Mouse (Mus musculus): ENCODE measurements at regions not wholly inside any gene's neighbourhood (a gene's known extent, or its start where the extent isn't known, plus 50 kb on each side); places are given as distances from the start of the nearest gene placed in this dataset.

DNA sequence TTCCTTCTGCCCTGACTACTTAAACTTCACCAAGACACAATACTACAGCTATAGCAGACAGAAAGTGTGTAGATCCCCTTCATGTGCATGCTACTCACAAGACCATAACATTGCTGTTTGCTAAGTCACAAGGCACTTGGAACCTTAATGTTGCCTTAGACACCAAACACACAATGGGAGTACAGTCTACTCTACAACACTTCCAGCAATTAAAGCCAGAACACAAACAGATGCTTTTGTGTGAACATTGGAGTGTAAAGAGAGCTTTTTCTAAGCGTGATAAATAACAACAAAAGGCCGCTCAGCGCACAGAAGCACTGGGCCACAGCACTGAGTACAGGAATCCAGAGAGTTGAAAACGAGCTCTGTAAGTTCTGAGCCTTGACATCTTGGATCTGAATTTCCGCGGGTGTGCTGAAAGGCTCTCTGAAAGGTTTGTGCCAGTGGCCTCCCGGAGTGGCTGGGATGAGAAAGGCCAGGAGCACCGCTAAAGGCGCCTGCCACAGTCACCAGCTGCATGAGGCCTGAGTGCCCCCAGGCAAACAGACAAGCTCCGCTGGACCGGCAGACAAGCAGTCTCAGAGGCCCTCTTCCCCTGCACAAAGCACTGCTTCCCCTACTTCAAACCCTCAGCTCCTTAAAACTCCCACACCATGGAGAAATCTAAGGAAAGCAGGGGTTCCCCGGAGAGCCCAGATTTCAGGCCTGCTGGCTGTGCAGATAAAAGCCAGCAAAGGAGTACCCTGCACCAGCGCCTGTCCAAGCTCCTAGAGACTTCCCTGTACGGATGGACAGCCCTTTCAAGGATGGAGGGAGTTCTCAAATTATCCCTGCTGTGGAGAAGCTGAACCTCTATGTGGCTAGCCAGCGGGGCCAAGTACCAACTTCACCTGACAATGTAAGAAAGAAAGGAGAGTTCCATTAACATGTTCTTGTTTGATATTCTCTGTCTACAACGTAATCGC lies 568.3 kb downstream of the 1700064H15Rik start:
- Histone ChIP-seq H3K4me2 (ENCODE audit: low read depth, low read length) (no peak overlapping the region), H3K27me3 (ENCODE audit: insufficient read depth, low read length) (no peaks in the 10 kb centered on the region), H3K4me3 (ENCODE audit: low read length) (no peak overlapping the region), H3K9ac (replicated peaks; ENCODE audit: low read length) (no peak overlapping the region), H3K4me1 (ENCODE audit: insufficient read depth, low read length) (no peaks in the 10 kb centered on the region), H3K36me3 (ENCODE audit: insufficient read depth, low read length) (no peaks in the 10 kb centered on the region), H3K9me3 (ENCODE audit: low read length) (no peaks in the 10 kb centered on the region), H3K27ac (peak overlapping the region; percentile 71)
- TF ChIP-seq CTCF (IDR thresholded peaks at IDR 0.05; ENCODE audit: low read depth), result no peak
- WGBS, result 34% methylated on average over 15 of the region's 17 CpGs
- ATAC-seq (peak; percentile 58), DNase-seq (ENCODE audit: low spot score) (peak; percentile 21)

DNA sequence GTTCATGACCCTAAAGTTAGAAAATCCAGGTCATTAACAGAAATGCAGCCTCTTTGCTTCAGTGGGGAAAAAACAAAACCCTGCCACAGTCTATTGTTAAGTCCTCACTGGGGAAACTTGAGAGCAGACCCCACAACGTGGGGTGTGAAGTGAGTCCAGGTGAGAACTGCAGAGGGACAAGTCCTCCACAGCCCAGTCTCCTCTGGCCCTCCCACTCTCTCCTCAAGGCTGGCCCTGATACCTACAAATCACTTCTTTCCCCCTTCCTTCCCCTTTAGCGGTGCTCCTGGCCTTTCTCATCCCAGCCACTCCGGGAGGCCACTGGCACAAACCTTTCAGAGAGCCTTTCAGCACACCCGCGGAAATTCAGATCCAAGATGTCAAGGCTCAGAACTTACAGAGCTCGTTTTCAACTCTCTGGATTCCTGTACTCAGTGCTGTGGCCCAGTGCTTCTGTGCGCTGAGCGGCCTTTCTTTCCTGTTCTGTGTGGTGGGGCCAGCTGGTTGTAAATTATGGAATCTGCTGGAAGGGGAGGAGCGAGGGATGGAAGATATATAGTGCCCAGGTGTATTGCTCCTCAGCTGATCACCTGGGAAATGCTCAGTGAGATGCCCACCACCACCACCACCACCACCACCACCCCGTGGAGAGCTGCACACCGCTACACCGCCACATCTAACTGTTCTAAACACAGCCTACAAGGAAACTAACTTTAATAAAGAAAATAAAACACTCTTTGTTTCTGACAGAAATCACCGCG lies 566.8 kb downstream of the 1700064H15Rik start:
- Histone ChIP-seq H3K4me3 (ENCODE audit: low read length) (no peak overlapping the region), H3K4me2 (ENCODE audit: low read depth, low read length) (no peak overlapping the region), H3K9me3 (ENCODE audit: low read length) (no peaks in the 10 kb centered on the region), H3K36me3 (ENCODE audit: insufficient read depth, low read length) (no peaks in the 10 kb centered on the region), H3K27ac (no peak overlapping the region), H3K4me1 (ENCODE audit: insufficient read depth, low read length) (no peaks in the 10 kb centered on the region), H3K9ac (replicated peaks; ENCODE audit: low read length) (no peak overlapping the region), H3K27me3 (ENCODE audit: insufficient read depth, low read length) (no peaks in the 10 kb centered on the region)
- TF ChIP-seq CTCF (IDR thresholded peaks at IDR 0.05; ENCODE audit: low read depth), result no peak
- 37% methylated on average over 12 of the region's 14 CpGs for WGBS
- ATAC-seq (peak; percentile 55), DNase-seq (ENCODE audit: low spot score) (no peak)

DNA sequence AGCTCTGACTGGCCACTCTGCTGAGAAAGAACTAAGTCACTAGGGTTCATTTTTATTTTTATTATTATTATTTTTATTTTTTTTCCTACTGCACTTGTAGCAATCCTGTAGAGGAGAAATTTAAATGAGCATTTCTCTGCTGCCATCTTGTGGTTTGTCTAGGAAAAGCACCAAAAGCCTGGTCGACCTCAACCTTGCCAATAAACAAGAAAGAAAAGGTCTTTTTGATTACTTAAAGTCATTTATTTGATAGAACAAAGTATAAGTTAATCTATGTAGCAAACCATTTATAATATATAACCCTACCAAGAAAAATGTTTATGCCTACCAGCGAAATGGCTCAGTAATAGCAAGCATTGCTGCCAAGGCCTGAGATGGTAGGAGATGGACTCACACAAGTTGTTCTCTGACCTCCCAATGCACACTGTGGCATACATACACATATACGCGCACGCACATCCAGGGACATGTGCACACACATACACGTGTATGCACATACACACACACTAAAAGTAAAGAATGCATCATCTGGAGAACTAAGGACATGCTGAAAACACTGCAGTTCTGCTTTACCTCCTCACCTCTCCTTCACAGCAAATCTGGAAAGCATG lies 566.1 kb downstream of the 1700064H15Rik start:
- no peak overlapping the region for H3K4me3 ChIP-seq (ENCODE audit: low read length)

DNA sequence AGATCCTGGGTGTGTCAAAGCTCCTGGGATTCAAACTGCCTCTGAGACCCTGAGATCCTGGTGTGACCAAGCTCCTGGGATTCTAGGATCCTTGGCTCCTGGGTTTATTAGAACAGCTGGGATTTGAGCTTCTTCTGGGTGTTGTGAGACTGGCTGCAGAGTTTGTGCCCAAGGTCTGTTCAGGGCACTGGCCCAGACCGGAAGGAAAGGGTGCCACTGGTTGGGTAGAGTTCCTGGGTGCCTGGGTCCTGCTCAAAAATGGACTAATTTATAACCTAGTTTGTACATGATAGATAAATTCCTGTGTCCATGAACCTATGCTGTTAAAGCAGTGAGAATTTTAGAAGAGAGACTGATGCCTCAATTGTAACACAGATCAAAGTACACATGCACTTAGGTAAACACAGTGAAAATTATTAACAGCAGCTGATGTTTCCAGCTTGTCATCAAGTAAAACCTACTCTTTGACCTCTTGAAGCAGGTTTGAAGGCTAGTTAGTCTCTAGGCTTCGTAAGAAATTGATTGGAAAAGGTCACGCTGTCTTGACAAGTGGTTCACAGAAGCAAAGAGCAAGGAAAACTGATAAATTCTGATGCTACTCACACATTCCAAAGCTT lies 561.2 kb downstream of the 1700064H15Rik start:
- whole genome bisulfite sequencing, result 83% methylated on average over 3 of the region's 3 CpGs
- Histone ChIP-seq H3K36me3 (ENCODE audit: insufficient read depth, low read length) (no peaks in the 10 kb centered on the region), H3K4me3 (ENCODE audit: low read length) (no peak overlapping the region), H3K9ac (replicated peaks; ENCODE audit: low read length) (no peak overlapping the region), H3K4me1 (ENCODE audit: insufficient read depth, low read length) (no peaks in the 10 kb centered on the region), H3K27ac (no peak overlapping the region), H3K4me2 (ENCODE audit: low read depth, low read length) (no peak overlapping the region), H3K9me3 (ENCODE audit: low read length) (no peaks in the 10 kb centered on the region), H3K27me3 (ENCODE audit: insufficient read depth, low read length) (no peaks in the 10 kb centered on the region)
- no peak for DNase-seq (ENCODE audit: low spot score)
- TF ChIP-seq CTCF (IDR thresholded peaks at IDR 0.05; ENCODE audit: low read depth), result no peak
- ATAC-seq, result no peak

More for the DNA sequence above, 566.1 kb downstream of the 1700064H15Rik start:
- WGBS, result 39% methylated on average over 6 of the region's 6 CpGs
- Histone ChIP-seq H3K36me3 (ENCODE audit: insufficient read depth, low read length) (no peaks in the 10 kb centered on the region), H3K27me3 (ENCODE audit: insufficient read depth, low read length) (no peaks in the 10 kb centered on the region), H3K4me2 (ENCODE audit: low read depth, low read length) (no peak overlapping the region), H3K4me1 (ENCODE audit: insufficient read depth, low read length) (no peaks in the 10 kb centered on the region), H3K9ac (replicated peaks; ENCODE audit: low read length) (no peak overlapping the region), H3K27ac (no peak overlapping the region), H3K9me3 (ENCODE audit: low read length) (no peaks in the 10 kb centered on the region)
- ATAC-seq (peak; percentile 52), DNase-seq (ENCODE audit: low spot score) (peak; percentile 87)
- peak; percentile 72 for TF ChIP-seq CTCF (IDR thresholded peaks at IDR 0.05; ENCODE audit: low read depth)

Measured in hindbrain, postnatal 0 days (tissue).